Mouse (Mus musculus) retina, adult 2 months (tissue): ENCODE results near the gene Glrx3.
"Not testable (repeated sequence)": the region's sequence is repeated elsewhere in the genome, so short reads cannot be mapped to it uniquely, and the experiment has no call there.

Experiments used
- DNase-seq: peaks from one replicate; pipeline ENCODE4 v3.0.0-alpha.2; 2012; ENCODE audit warnings: low read depth, low spot score

Gene Glrx3

GRCm38 (mm10) chr7:137437440-137438178 lies at the start of gene Glrx3:
Gene Glrx3 (plus strand): TSS chr7:137437614.
- peak; percentile 85 for DNase-seq

GRCm38 (mm10) chr7:137387863-137388262 lies 49.6 kb upstream of the Glrx3 start:
- DNase-seq, result no peak

GRCm38 (mm10) chr7:137395421-137395820 lies 42.0 kb upstream of the Glrx3 start:
- DNase-seq, result no peak

- DNase-seq, result no peak
Measured at GRCm38 (mm10) chr7:137397361-137397910, 40.0 kb upstream of the Glrx3 start.

GRCm38 (mm10) chr7:137398973-137399372 lies 38.4 kb upstream of the Glrx3 start:
- DNase-seq, result no peak

- no peak for DNase-seq
Measured at GRCm38 (mm10) chr7:137404146-137404545, 33.3 kb upstream of the Glrx3 start.

GRCm38 (mm10) chr7:137407428-137408058 lies 29.9 kb upstream of the Glrx3 start:
- DNase-seq, result no peak

- peak; percentile 80 for DNase-seq
Measured at GRCm38 (mm10) chr7:137410337-137411197, 26.8 kb upstream of the Glrx3 start, which contains the start of gene 9430038I01Rik. Gene 9430038I01Rik (minus strand): TSS chr7:137410762.

GRCm38 (mm10) chr7:137414710-137415109 lies 22.7 kb upstream of the Glrx3 start:
- DNase-seq, result no peak

GRCm38 (mm10) chr7:137420550-137420949 lies 16.9 kb upstream of the Glrx3 start:
- no peak for DNase-seq

- no peak for DNase-seq
Measured at GRCm38 (mm10) chr7:137421236-137421635, 16.2 kb upstream of the Glrx3 start.

- no peak for DNase-seq
Measured at GRCm38 (mm10) chr7:137426693-137427092, 10.7 kb upstream of the Glrx3 start.

- DNase-seq, result no peak
Measured at GRCm38 (mm10) chr7:137431769-137432603, 5.4 kb upstream of the Glrx3 start.

- no peak for DNase-seq
Measured at GRCm38 (mm10) chr7:137436901-137437300, 513 bp upstream of the Glrx3 start.

GRCm38 (mm10) chr7:137438179-137438550 lies 751 bp downstream of the Glrx3 start:
- DNase-seq, result no peak

GRCm38 (mm10) chr7:137438962-137439361 lies 1.5 kb downstream of the Glrx3 start:
- DNase-seq, result not testable (repeated sequence)

GRCm38 (mm10) chr7:137442951-137443350 lies 5.5 kb downstream of the Glrx3 start:
- no peak for DNase-seq

GRCm38 (mm10) chr7:137445321-137445720 lies 7.9 kb downstream of the Glrx3 start:
- no peak for DNase-seq

- no peak for DNase-seq
Measured at GRCm38 (mm10) chr7:137461396-137461795, 24.0 kb downstream of the Glrx3 start.

- peak; percentile 16 for DNase-seq
Measured at GRCm38 (mm10) chr7:137468174-137468573, 30.8 kb downstream of the Glrx3 start.
